Mouse (Mus musculus): Measurements from ENCODE around the gene Setd1a.
"Not testable (repeated sequence)": the region's sequence is repeated elsewhere in the genome, so short reads cannot be mapped to it uniquely, and the experiment has no call there.

Gene Setd1a

DNA sequence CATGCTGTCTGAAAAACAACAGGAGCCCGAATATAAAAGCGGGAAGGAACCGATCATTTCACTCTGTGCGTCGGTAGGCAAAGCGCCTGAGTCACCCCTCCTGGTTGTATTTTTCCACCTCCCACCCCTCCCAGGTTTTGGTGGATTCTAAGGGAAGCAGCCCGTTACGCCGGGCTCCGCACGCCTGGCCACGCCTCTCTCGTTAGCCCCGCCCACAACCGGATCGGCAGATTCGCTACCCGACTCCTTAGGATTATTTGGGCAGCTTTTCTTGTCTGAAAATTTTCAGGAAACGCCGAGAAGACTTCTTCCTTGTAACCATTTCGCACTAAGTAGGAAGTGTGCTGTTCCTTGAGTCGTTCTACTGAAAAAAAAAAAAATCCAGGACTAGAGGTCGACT lies at the start of gene Setd1a:
TSS of gene Setd1a (plus strand) at position 245 of the 400 bp plus-strand sequence.
- peak; percentile 89 for DNase-seq

- no peak for DNase-seq
These were observed 48.6 kb upstream of the Setd1a start for GRCm38 (mm10) chr7:127727898-127728297.

DNA sequence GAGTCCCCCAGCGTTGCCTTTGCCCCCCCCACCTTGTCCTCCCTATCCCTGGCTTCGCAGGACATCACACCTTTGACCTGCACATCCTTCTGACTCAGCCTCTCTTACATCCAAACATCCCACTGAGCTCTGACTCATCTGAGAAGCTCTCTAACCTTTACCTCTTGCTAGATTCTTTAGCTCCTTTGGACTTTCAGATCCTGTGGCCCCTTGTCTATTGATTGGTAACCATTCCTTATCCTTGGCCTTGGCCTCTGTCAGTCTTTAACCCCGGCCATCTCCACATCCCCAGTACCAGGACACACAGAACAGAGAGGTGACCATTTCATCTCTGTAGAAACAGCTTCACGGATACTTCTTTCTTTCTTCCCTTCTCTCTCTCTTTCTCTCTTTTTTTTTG lies 46.3 kb upstream of the Setd1a start:
- DNase-seq, result no peak

DNA sequence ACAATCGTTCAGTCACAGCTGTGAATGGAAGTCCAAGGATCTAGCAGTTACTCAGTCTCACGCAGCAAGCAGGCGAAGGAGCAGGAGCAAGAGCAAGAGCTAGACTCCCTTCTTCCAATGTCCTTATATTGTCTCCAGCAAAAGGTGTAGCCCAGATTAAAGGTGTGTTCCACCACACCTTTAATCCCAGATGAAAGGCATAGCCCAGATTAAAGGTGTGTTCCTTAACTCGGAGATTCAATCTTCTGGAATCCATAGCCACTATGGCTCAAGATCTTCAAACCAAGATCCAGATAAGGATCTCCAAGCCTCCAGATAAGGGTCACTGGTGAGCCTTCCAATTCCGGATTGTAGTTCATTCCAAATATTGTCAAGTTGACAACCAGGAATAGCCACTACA lies 44.4 kb upstream of the Setd1a start, which contains the start of gene Ctf2:
TSS of gene Ctf2 (minus strand) at position 101 of the 400 bp plus-strand sequence.
- not testable (repeated sequence) for DNase-seq

DNA sequence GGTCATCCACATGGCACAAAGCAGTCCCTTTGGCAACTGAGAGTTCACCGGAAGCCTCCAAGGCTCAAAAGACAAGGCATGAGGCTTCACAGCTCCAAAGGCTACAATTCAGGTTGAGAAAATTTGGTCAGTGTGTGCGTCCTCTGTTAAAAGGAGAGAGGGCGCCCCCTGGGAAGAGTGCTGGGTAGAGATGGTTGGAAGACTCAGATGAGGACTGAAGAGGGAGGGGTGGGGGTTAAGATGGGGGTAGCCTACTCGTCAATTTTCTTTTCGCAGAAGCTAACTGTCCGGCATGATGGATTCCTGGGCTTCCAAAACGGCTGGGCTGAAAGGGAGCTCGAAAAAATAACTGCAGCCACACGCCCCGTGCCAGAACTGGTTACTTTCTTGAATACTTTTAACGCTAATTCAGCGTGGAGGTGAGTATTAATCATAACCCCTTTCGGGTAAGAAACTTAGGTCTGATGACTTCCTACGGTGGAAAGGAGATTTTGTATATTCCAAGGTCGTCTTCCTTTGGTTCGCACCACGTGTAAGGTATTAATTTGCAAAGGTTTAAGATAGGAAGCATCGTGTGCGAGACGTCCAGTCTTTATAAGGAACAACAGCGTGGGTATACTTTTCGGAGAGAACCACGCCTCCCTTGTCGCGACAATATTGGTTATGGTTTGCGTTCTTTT lies 32.0 kb upstream of the Setd1a start, which contains the start of gene Fbxl19:
TSS of gene Fbxl19 (plus strand) at position 178 of the 680 bp plus-strand sequence.
- DNase-seq, result peak; percentile 83

GRCm38 (mm10) chr7:127745251-127745651 lies 31.2 kb upstream of the Setd1a start:
- DNase-seq, result peak; percentile 93

GRCm38 (mm10) chr7:127745652-127746493 lies 30.6 kb upstream of the Setd1a start:
- DNase-seq, result peak; percentile 94

DNA sequence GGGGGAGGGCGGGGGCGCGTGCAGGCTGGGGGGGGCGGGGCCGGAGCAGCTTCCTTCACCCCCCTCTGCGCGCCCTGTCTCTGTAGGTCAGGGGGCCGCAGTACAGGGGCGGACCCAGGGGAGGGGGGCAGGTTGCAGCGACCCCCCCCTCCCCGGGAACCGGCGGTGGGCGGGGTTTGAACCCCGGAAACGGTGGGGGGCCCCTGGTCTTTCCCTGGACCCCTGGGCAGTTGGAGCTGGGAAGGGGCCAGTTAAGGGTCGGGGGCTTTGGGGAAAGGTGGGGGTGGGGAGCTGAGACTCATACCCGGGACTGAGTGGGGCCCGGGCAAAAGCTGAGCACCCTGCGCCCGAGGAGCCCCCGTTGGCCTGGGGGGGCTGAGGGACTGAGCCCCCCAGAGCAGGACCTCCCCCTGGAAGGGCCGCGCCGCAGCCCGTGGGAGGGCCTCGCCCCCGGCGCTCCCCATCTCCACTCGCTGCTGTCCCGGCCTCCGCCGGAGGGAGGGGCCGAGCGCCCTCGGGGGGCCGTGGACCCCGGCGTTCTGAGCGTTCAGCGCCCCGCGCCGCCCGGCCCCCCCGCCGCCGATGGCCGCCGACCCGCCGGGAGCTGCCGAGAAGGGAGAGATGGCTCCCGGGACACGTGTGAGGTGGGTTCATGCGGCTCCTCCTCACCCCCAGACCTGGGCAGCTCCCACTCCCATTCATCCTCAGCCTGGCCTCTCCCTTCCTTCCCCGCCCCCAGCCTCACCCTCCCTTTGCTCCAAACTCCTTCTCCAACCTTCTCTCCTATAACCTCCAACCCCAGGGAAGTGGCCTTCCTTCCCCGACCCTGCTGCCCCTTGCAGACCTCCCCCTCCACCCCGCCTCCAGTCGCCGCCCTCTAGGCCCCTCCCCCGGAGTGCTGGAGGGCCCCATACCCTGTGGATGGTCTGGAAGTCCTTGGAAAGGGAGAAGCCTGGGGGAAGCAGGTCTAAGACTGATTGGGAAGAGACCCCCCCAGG lies 29.7 kb upstream of the Setd1a start:
- DNase-seq, result no peak

DNA sequence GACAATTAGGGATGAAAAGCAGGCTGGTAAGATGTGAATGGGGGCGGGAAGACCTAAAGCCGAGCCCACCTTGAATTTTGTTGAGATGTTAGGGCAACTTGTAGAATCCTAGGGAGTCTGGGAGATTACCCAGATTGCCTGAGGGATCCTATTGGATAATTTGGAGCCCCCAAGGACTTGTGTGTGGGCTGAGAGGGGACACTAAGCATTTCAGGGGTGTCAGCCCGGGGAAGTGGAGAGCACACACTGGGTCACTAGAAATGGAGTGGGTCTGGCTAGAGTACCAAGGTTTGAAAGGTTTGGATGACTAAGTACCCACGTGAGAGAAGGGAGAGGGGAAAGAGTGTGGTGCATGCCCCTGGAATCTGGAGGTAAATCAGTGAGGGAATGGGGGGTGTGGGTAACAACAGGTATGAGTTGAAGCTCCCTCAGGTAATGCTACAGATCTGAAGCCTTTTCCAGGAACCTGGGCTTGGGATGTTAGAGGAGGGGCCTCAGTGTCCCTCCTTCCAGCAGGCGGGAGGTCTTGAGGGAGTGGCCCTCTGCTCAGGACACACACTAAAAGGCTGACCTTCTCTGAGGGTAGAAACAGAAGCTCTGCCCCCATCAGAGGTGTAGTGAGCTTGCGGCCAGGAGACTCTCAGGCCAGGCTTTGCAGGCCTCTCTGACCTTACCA lies 28.8 kb upstream of the Setd1a start:
- no peak for DNase-seq

DNA sequence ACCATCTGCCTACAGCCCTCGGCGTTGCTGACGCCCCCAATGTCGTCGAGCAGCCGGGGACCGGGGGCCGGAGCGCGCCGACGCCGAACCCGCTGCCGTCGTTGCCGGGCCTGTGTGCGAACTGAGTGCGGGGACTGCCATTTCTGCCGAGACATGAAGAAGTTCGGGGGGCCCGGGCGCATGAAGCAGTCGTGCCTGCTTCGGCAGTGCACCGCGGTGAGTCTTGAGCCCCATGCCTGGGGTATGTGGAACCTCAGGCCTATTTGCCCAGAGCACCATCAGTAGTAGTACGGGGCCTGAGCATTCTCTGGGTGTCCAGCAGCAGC lies 28.3 kb upstream of the Setd1a start:
- no peak for DNase-seq

GRCm38 (mm10) chr7:127750131-127751127 lies 26.0 kb upstream of the Setd1a start:
- no peak for DNase-seq

- DNase-seq, result no peak
These were observed 24.9 kb upstream of the Setd1a start for GRCm38 (mm10) chr7:127751619-127752018.

DNA sequence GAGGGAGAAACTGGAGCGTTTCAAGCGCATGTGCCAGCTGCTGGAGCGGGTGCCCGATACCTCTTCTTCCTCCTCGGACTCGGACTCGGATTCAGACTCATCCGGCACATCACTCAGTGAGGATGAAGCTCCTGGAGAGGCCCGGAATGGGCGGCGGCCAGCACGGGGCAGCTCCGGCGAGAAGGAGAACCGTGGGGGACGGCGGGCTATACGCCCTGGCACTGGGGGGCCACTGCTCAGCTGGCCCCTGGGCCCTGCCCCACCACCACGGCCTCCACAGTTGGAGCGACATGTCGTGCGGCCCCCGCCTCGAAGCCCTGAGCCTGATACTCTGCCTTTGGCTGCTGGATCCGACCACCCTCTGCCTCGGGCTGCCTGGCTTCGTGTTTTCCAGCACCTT lies 24.4 kb upstream of the Setd1a start:
- no peak for DNase-seq

DNA sequence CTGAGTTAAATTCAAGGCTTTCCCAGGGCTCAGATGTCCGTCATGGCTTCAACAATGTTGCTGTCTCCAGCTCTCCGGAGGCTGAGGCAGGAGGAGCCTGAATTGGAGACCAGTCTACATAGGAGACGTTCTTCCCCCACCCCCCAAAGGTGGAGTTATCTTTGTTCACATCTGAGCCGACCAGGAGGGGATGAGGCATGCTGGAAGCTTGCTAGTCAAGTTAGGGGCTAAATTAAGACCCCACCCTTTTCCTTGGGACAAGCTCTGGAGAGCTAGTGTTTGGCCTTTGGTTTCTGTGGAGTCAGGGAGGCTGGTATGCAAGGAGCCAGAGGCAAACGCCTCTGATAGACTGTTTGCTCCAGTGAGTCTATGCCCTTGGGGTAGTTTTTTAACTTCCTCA lies 23.3 kb upstream of the Setd1a start:
- DNase-seq, result no peak

DNA sequence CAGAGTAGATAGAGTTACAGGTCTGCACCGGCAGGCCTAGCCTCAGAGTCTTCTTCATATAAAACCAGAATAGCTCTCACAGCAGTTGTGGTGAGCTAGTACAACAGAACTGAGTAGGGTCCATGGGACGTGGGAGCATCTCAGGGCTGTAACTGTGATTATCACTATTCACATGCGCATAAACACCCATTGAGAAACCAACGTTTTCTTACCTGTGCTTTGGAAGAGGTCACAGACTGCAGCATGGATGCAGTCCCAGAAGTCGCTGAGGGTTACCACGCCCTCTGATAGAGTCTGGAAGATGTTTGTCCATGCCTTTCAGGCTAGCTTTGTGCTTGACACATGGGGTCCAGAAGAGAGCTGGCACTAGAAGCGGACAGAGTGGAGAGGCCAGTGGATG lies 22.7 kb upstream of the Setd1a start:
- DNase-seq, result no peak

GRCm38 (mm10) chr7:127759716-127760115 lies 16.8 kb upstream of the Setd1a start:
- DNase-seq, result no peak

DNA sequence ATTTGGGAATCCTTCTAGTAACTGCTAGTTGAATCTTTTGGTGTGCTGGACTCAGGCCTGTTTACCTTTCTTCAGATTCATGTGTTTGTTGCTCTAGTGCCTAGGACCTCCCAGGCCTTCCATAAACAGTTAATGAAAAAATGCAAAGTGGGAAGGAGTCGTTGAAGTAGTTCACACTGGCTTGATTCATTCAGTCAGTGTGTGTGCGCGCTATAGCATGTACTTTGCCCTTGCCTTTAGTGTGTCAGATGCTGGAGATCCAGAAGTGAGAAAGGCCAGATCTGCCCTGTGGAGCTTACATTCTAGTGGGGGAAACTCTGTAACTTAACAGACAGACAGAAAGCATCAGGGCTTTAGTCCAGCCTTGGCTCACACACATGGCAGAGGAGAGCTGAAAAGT lies 16.0 kb upstream of the Setd1a start:
- DNase-seq, result no peak

DNA sequence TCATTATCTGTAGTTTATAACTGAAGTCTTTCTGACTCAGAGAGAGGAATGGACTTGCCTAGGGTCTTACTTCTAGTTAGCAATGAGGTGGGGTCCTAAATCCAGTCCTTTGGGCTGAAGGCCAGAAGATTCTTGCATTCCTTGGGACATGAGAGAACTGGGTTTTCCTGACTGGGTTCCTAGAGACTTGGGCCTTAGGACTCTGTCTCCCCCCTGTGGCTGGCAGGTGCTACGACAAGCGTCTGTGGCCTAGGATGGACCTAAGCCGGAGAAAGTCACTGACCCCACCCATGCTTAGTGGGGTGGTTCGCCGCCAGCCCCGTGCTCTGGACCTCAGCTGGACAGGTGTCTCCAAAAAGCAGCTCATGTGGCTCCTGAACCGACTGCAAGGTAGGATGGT lies 15.4 kb upstream of the Setd1a start:
- DNase-seq, result peak; percentile 74

DNA sequence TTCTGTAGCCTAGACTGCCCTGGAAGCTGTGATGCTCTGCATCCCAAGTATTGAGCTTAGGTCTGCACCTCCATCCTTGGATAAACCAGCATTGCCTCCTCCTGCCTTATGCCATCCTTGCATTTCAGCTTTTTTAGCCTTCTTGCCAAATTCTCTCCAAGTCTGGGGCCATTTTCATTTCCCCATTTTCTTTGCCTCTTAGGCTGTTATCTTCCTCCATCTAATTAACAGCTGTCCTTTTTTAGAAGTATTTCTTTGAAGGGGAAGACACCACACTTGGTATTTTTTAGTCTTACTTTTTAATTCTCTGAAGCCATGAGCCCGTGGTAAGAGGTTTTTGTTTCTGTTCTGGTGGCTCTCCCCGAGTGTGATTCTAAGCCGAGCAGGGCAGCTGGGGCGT lies 12.8 kb upstream of the Setd1a start:
- no peak for DNase-seq

GRCm38 (mm10) chr7:127765756-127766155 lies 10.7 kb upstream of the Setd1a start:
- DNase-seq, result peak; percentile 22

All from kidney, adult 18-20 months (tissue).